In the genomic region with DNA sequence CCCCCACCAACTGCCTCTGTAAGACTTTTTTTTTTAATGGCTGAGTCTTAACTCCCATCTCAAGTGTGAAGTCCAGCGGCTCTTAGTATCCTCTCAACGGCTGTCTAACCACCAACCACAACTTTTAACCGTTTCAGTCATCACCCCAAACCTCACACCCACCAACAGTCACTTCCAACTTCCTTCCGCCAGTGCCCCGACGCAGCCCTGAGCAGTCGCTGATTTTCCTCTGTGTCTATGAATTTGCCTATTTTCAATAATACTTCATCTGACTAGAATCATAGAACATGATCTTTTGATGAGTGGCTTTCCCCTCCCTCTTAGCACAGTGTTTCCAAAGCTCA, we compare ENCODE assay signal across 15 mouse cellular contexts. TPM values are rescaled to one million over a fixed set of nuclear protein-coding genes. Genes with fewer than 3 reads are reported as not detected.
A peak's percentile ranks its signal among the peaks of the same experiment; 100 is the strongest.
DNase-seq lines count a peak whose midpoint lies in the region; TF ChIP-seq lines count a peak whose summit lies in the region.
"Had no signal": no experiment of that assay in that cellular context is flagged by ENCODE, and none has a peak within 500 bp of the region (broad histone marks: within the 10 kb centered on the region; RNA-seq: fewer than 3 reads in every experiment).

No protein-coding gene starts in this region.

- no peak for TF ChIP-seq POLR2A in lung, adult 2 months (IDR thresholded peaks at IDR 0.05; ENCODE audit: borderline replicate concordance, extremely low read depth, low read depth, low read length)

- 61% methylated on average over 7 of the region's 7 CpGs for WGBS in lung, adult 2 months

- H3K9me3 ChIP-seq in megakaryocyte, embryonic 14.5 days: no peaks in the 10 kb centered on the region
- H3K9me3 ChIP-seq: forebrain, embryonic 10.5 days had no signal

- intact Hi-C loops in left cerebral cortex, postnatal 4 days (cut with DNase I): no loop called here

- H3K4me1 ChIP-seq in megakaryocyte, embryonic 14.5 days: peaks cover 86% of the 10 kb centered on the region
- H3K4me1 ChIP-seq in lung, adult 2 months (ENCODE audit: control insufficient read depth, insufficient read depth, low read length): 0 out of 2 replicates have a peak, but pooled peaks cover 2% of the 10 kb centered on the region

- H3K36me3 ChIP-seq in megakaryocyte, embryonic 14.5 days (replicated peaks; ENCODE audit: low read length): peaks cover 3% of the 10 kb centered on the region

- TF ChIP-seq CTCF in lung, adult 2 months (IDR thresholded peaks at IDR 0.05; ENCODE audit: insufficient read depth, low read length): no peak

- H3K4me3 ChIP-seq in megakaryocyte, embryonic 14.5 days (replicated peaks): peak overlapping the region; percentile 82
- H3K4me3 ChIP-seq in lung, adult 2 months (replicated peaks; ENCODE audit: extremely low read depth, low read depth, low read length): no peak overlapping the region
- H3K4me3 ChIP-seq: forebrain, embryonic 10.5 days had no signal

- peaks cover 56% of the 10 kb centered on the region for H3K27me3 ChIP-seq in megakaryocyte, embryonic 14.5 days (replicated peaks)

- DNase-seq in spleen, postnatal 36 days (ENCODE audit: low spot score in 2 of 2): peak; percentile 58
- DNase-seq in spleen, postnatal 14 days (ENCODE audit: low spot score in 2 of 2): no peak
- peak; percentile 86 for DNase-seq in induced T-regulatory cell, adult 2 months (ENCODE audit: low read depth)
- DNase-seq in lung, adult 2 months: no peak
- DNase-seq in ovary, postnatal 36 days (ENCODE audit: low spot score): no peak
- DNase-seq in left cerebral cortex, postnatal 4 days: no peak
- DNase-seq in kidney, adult 8-10 months: no peak
- DNase-seq: adrenal gland, postnatal 36 days; cerebellum, adult 11-12 months; gastrocnemius, postnatal 25 days; kidney, adult 11 months; layer of hippocampus, adult 9-11 months; lung, postnatal 36 days had no signal

RNA-seq across cellular contexts. Expression of a gene that starts 3.6 kb away (rescaled TPM):
- 103 and 110 TPM in 2 replicates for polyA plus RNA-seq in megakaryocyte, embryonic 14.5 days (2012; ENCODE audit: insufficient read depth, low replicate concordance)
- polyA plus RNA-seq in lung, adult 2 months (2012; rRNA removed): 86.0 and 88.9 TPM in 2 replicates
- total RNA-seq in left cerebral cortex, postnatal 4 days (2021): 1 to 10 TPM; 3.1 to 3.8 TPM

RNA-seq across cellular contexts. Expression of a gene that starts 47.1 kb away (rescaled TPM):
- polyA plus RNA-seq in megakaryocyte, embryonic 14.5 days (2012; ENCODE audit: insufficient read depth, low replicate concordance): 4.9 and 10.3 TPM in 2 replicates
- polyA plus RNA-seq in lung, adult 2 months (2012; rRNA removed): 50.9 and 79.8 TPM in 2 replicates
- 10 to 100 TPM; 19.6 to 20.6 TPM for total RNA-seq in left cerebral cortex, postnatal 4 days (2021)

Comparison
In these comparisons a context has a peak if more than half of its experiments do, and no peak if none do; other contexts are left out.
1. DNase-seq: peak in spleen, postnatal 36 days (2 of 2) and induced T-regulatory cell, adult 2 months (single experiment); none in spleen, postnatal 14 days (0 of 2), lung, adult 2 months (single experiment), ovary, postnatal 36 days (single experiment), left cerebral cortex, postnatal 4 days (single experiment) and kidney, adult 8-10 months (0 of 2).